Mouse (Mus musculus): ENCODE results near the gene Slc25a18. TPM values are rescaled to one million over a fixed set of nuclear protein-coding genes. Genes with fewer than 3 reads are reported as not detected.

Gene Slc25a18
- total and polyA plus RNA-seq, 3 experiments = 0.14 to 0.62 (median 0.21) TPM

DNA sequence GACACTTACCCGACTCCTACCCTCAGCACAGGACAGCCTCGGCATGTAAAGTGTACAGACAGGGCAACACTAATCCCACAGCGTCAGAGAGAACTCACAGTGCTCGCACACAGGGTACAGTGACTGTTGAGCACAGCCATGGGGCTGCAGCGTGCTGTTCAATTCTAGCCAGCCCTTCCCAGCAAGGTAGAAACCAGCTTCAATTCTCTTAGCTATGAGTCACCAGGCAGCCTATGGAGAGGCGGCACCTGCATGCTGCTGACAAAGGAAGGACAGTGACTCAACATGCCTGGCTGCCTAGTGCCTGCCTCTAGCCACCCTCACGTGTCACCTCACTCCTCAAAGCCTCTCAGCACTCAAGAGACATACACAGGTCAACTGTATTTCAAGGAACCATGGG is 24.6 kb downstream of the Slc25a18 start:
- DNase-seq = peak; percentile 31

DNA sequence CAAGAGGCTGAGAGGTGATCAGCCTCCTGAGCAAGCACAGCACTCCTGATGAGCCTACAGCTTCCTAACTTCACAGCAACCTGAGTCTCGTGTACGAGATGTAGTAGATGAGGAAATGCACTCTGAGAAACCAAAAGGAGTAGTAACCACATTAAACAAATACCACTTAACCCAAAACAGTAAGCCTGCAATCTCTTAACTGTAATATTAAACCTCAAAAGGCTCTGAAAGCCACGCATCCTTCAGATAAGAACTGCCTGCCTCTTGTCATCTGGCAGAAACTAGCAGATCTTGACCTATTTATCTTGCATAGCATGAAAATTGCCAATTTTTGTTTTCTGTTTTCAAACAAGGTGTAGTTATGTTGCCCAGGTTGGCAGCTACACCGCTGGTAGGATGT is 25.5 kb downstream of the Slc25a18 start:
- DNase-seq = no peak

DNA sequence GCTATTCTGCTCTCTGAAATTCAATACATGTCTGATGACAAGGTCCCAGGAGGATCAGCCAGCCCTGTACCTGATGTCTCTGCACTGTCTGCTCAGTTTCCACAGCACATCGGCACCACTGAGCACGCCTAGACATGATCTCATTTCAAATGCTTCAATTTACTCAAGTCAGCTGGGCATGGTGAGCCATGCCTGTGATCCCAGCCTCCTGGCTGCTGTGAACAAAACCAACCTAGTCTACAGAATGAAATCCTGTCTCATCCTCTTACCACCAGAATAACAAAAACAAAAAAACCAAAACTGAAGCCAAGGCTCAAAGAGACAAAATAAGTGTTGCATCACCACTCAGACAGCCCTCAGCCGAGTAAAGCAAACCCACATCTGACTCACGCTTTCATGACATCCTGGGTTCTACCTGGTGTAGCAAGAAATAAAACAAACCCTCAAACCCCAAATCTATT is 26.2 kb downstream of the Slc25a18 start:
- no peak for DNase-seq

DNA sequence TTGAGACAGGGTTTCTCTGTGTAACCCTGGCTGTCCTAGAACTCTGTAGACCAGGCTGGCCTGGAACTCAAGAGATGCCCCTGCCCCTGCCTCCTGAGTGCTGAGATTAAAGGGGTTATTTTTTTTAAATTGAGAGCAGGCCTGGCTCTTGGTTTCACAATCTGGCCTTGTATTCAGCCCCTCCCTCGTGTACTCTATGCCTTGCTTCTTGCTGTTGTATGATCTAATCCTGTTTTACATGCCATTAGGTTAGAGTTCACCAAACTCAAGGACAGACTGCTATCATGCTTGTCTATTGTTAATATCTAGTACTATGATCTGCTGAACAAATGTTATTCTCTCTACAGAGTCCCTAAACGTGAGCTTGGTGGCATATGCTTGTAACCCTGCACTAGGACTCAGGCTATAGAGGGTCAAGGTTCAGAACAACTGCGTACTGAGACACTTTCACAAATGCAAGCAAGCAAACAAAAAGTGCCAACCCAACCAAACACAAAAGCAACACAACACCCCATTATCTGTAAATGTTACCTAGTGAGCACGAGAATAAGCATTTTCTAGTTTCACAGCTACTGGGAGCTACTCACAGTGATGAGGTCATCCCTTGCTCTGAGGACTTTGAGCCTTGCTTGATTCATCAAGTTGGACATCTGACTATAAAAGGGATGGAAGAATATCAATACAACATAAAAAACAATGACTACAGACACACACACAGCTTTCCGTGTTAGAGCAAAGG is 33.8 kb downstream of the Slc25a18 start:
- DNase-seq = peak; percentile 53

DNA sequence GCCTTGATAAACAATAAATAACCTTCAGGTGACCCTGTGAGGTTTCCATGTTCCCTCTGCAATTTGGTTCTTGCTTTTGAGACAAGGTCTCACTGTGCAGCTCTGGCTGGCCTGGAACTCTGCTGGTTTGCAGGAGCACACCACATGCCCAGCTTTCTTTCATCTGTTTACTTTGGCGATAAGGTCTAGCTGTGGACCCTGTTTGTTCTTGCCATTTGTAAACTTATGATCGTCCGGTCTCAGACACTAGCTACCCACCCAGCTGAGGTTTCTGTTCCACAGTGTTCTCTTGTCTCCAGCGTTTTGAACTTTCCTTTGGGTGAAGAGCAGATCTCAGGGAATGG is 34.3 kb downstream of the Slc25a18 start:
- DNase-seq = no peak

DNA sequence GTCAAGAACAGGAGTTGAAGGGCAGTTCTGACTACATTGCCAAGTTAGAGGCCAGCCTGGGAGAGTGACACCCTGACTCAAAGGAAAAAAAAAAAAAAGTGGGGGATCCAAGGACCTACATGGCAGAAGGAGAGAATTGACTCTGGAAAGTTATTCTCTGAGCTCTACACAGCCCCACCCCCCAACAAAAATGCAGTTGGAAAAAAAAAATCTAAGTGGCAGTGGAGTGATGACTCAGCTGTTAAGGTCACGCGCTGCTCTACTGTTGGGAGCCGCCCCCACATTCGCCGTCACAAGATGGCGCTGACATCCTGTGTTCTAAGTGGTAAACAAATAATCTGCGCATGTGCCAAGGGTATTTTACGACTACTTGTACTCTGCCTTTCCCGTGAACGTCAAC is 38.6 kb downstream of the Slc25a18 start:
- DNase-seq = peak; percentile 54

DNA sequence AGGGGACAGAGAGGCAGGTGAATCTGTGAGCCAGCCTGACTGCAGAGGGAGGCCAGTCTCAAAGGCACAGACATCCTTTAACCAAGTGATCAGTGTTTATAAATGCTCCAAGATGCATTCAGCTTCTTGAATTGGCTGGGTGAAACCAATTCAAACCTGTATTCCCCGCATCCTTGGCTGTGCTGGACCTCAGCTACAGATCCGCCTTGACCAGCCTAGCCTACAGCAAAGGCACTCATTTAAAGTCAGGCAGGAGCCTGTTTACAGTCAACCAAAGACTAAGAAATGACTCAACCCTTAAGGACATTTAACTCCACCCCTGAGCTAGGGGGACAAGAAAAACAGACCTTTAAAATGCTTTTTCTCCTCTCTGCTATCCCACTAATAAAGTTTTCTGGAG is 45.9 kb downstream of the Slc25a18 start:
- DNase-seq = peak; percentile 52

DNA sequence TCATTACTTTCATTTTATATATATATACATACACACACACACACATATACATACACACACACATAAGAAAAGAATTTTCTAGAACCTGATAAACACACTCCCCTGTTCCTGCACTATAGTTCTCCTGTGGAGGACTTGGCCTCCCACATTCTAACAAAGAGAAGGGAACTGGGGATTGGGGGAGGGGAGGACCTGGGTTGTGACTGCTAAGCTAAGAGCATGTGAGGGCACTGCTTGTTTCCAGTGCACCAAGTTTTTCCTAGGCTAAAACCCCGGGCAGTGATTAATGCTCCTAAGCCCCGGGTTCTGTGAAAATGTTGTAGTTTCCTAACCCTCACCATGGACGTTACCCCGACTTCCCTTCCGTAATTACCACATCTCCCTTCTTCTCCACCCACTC is 46.8 kb downstream of the Slc25a18 start:
- peak; percentile 55 for DNase-seq

DNA sequence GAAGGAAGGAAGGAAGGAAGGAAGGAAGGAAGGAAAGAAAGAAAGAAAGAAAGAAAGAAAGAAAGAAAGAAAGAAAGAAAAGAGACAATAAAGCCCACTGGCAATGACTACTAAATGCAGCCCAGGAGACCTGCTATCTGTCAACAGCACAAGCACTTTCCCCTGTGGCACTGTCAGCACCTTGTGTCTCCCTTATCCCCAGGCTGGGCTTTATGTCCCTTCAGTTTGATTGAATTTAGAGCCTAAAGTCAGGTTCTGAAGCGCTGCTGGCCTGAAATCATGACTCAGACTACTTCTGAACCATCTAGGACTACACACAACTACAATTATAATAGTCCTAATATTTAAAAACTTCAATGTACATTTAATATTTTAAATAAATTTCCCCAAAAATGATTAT is 47.6 kb downstream of the Slc25a18 start:
- no peak for DNase-seq

DNA sequence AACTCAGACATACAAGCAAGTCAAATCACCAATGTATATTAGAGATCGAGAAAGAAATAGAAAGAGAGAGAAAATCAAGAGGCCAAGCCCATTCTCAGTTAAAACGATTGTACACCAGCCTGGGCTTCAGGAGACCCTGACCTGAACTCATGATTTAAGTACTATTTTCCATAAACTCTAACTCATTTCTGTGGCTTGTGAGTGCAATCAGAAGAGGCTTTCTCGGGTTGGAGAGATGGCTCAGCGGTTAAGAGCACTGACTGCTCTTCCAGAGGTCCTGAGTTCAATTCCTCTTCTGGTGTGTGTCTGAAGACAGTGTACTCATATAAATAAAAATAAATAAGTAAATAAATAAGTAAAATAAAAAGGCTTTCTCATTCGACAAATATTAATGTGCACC is 48.3 kb downstream of the Slc25a18 start:
- DNase-seq = no peak

DNA sequence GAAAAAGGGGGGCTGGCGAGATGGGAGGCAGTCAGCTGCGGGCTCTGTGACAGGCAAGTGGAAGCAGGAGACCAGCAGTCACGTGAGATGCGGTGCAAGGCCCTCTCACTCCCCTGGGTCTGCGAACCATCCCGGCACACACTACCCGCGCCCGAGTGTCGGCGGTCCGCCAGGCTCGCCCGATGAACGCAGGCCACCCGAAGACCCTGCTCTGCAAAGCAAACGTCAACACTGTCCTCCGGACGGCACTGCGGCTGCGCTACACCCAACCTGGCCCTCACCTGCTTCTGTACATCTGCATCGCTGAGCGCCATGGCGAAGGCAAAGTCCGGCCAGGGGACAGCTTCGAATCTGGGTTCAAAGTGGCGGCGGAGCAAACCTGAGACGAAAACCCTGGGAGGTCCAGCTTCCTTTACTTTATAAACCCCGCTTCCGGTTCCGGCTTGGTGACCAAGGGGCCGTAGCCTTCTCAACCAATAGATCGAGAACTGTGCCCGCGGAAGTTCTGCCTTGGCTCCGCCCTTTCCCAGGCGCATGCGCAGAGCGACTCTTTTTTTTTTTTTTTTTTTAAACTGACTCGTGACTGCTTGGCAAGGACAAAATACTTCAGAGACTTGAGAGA is 49.0 kb downstream of the Slc25a18 start, which contains the start of gene Atp6v1e1:
Atp6v1e1 (minus strand) TSS at position 487 of the 622 bp plus-strand sequence.
- DNase-seq = peak; percentile 96

DNA sequence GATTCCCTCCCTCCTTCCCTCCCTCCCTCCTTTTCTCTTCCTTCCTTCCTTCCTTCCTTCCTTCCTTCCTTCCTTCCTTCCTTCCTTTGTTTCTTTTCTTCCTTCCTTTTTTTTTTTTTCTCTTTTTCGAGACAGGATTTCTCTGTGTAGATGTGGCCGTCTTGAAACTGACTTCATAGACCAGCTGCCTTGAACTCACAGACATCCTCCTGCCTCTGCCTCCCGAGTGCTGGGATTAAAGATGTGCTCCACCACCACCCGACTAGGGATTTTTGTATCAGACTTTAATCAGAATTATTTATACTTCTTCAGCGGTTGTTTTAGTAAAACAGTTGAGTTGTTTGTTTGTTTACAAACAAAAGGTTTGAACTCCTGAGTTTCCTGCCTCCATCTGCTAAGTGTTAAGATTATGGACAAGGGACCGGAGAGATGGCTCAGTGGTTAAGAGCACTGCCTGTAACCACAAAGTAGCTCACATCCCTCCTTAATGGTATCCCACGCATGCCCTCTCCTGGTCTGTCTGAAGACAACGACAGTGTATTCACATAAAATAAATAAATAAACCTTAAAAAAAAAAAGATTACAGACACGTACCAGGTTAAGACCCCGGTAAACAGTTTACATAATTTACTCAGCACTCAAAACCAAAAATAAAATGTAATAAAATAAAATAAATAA is 49.7 kb downstream of the Slc25a18 start:
- DNase-seq = peak; percentile 47

DNA sequence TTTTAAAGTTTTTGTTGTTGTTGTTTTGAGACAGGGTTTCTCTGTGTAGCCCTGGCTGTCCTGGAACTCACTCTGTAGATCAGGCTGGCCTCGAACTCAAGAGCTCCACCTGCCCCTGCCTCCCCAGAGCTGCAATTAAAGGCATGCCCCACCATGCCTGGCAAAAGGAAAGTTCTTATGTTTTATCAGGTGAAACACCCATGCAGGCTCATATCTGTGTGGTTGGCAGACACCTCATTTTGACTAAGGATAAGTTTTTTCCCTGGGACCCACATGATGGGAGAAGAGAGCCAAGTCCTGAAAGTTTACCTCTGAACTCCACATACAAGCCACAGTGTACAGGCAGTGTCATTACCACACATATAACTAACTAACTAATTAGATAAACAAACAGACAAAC is 56.7 kb downstream of the Slc25a18 start:
- no peak for DNase-seq

DNA sequence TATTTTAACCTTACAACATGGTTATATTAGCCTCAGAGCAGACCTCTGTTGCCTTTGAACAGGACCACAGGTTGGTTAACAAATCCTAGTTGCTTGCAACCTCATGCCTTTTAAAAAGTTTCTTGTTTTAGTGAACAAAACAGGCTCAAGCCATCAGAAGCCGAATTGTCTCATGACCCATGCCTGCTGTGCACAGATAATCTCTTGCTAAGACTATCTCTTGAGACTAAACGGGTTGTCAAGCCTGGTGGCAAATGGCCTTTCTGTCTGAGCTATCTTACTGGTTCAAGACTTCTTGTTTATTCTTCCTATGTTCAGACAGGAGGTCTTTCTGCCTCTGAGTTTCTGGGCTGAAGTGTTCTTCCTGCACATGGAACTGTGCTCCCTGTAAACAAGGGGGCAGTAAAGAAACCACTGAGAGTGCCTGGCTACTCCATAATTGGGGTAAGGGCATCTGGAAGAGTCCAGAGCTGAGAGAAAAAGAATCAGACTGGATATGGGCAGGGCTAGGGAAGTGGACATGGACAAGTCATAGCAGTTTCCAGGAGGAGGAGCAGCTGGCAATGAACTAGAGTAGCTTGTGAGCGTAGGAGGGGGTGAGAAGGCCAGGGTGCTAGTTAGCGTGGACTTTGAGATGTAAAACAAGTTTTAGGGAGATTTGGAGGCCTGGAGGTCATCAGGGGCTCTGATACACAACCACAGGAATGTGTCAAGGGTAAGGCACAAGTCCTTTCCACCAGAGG is 57.7 kb downstream of the Slc25a18 start:
- no peak for DNase-seq

DNA sequence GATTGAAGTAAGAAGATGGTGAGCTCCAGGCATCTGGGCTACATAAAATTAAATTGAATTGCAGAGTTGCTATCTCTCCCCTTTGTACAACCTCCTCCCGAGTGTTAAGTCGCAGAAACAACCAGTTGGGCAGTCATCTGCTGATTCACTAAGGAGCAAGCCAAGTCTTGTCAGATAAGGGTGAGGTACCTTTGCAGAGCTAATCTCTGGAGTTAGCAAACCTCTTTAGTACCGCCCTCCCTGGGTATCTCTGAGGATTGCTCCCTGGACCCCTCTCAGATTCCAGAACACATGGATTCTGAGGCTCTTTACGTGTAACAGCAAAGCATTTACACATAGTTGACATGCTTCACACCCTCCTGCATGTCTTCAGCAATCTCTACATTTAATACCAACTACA is 58.7 kb downstream of the Slc25a18 start:
- no peak for DNase-seq

DNA sequence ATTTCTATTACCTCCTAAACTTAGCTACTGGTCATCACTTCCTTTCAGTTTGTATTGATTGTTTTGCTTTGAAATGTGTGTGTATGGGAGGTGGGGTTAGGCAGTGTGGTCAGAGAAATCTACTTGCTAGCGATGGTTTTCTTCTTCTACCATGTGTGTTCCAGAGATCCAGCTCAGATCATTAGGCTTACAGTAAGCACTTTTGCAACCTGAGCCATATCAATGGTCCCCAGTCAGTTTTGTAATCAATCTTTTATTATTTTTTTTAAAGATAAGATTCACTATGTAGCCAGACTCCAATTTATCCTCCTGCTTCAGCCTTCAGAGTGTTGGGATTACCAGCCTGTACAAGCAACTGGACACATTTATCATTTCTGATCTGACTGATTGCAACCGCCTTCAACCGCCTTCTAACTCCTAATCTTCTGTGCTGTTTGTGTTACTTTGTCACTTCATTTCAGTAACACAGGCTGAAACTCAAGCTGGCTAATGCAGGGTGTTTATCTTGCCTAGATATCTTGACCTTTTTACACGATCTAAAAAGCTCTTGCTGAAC is 61.5 kb downstream of the Slc25a18 start:
- no peak for DNase-seq

DNA sequence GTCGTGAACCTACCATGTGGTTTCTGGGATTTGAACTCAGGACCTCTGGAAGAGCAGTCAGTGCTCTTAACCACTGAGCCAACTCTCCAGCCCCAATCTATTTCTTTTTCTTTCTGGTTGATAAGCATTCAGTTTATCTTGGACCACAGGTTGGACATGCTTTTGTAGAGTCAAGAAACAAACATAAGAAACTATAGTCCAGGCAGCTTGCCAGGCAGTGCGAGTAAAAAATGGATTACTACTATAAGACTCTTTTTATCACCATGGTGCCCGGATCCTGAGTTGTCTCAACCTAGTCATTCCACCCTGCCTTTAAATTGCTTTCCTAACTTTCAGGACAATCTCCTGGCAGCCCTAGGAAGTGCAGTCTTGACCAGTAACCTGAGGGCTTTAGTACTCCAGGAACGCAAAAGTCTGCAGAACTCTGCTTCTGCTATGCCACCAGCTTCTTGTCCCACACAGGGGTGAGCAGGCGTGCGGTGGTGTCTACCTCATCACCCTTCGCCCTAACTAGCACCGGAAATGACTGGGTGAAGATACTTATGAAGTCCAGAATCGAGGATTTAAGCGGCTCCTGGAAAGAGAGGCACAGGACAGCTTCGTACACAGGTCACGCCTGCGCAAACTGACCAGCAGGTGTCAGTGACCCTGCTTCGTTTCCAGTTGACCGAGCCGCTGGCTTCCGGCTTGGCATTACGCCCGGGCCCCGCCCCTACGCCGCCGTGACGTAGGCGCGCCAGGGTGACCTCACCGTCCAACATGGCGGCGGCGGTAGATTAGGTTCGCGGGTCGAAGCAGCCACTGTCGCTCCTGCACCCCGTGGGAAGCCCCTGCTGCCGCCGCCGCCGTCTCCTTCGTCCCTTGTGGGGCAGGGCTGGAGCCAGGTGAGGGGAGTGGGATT is 62.3 kb downstream of the Slc25a18 start, which contains the start of gene Bcl2l13:
Bcl2l13 (plus strand) TSS at position 739 of the 901 bp plus-strand sequence.
- peak; percentile 98 for DNase-seq

DNA sequence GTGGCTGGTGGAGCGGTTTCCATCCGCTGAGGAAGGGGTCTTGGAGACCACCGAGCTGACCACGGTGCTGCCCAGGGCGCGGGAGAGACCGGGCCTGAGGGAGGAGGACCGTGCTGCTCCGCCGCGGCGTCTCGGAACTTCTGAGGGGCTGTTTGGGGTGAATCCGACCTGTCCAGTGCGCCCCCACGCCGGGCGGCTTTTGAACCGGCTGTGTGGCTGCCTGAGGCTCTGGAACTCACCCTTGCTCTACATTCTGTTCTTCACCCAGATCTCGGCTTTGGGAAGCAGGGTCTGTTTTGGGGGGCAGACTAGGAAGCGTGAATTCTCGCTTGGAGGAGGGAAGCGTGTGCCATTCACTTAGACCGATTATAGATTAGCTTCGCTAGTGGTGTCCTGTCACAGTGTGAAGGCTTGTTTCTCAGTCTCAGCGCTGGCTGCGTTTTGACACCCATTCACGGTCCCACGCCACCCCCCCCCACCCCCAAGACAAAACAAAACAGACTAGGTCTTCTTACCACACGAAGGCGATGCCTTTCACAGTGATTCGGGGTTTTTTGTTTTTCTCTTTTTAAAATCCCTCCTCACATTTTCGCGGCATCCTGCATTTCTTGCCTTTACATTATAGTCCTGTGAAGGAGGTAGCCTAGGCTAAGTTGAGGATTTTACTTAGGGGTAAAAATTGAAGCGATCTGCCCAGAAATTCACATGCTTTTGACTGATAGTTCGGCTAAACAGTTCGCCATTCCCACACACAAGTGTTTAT is 63.2 kb downstream of the Slc25a18 start:
- no peak for DNase-seq

DNA sequence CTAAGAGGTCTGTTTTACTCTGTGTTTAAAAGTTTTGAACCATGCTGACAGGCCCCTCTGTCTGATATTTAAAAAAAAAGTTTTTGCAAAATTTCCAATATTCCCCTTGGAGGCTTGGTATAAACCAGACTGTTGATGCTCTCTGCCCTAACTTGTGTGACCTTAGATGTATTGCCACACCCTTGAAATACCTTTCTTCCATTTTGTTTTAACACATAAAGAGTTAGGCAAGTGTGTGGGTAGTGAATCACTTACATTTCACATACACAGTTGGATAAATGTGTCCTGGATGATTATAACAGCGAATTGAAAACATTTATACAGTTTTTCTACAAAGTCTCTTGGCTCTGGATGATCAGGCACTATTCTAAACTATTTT is 63.8 kb downstream of the Slc25a18 start:
- no peak for DNase-seq

DNA sequence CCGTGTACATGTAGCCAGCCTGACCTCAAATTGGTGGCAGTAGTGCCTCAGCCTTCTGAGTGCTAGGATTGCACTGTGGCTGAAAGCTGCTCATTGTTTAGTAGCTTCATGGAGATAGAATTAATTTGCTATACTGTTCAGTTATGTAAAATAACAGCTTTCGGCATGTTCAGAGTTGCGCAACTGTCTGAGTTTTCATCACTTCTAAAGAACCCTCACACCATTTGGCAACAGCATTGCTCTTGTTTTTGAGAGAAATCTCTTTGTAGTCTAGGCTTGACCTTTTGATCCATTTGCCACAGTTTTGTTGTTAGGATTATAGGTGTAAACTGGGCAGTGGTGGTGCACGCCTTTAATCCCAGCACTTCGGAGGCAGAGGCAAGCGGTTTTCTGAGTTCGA is 66.9 kb downstream of the Slc25a18 start:
- no peak for DNase-seq

All from adrenal gland, adult 2 months (tissue).